Mouse (Mus musculus): ENCODE results near the gene Myh14.

- TF ChIP-seq CTCF (IDR thresholded peaks at IDR 0.05; ENCODE audit: borderline replicate concordance, control insufficient read depth, extremely low read depth, insufficient read depth, low read length, poor library complexity) (no peak), POLR2A (IDR thresholded peaks at IDR 0.05; ENCODE audit: control insufficient read depth, extremely low read depth, insufficient read depth, low read length, poor library complexity) (no peak)
Observed at GRCm38 (mm10) chr7:44617059-44617458, 53.6 kb downstream of the Myh14 start.

Data from thymus, adult 2 months (tissue).